Mouse (Mus musculus): ENCODE measurements around the gene Dennd4a.
A peak's percentile ranks its signal among the peaks of the same experiment; 100 is the strongest.
"Not testable (repeated sequence)": the region's sequence is repeated elsewhere in the genome, so short reads cannot be mapped to it uniquely, and the experiment has no call there.

Gene Dennd4a

DNA sequence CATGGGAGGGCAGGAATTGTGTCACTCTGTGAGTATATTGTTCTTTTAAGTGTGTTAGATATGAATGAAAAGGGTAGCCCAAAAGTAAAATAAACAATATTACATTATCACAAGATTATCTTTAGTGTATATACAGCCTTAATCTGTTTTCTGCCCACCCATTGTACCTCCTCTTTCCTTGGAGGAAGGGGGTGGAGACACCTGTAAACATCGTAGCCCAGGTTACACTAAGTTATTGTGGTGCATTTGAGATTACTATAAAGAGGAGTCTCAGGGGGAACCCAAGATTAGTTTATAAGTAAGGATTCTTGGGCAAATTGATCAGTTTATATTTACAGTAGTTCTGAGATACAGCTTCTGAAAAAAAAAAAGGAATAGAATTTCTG lies 1.3 kb downstream of the Dennd4a start:
- no peak for DNase-seq

GRCm38 (mm10) chr9:64814273-64814672 lies 3.1 kb downstream of the Dennd4a start:
- DNase-seq = peak; percentile 17

GRCm38 (mm10) chr9:64819686-64820085 lies 8.5 kb downstream of the Dennd4a start:
- DNase-seq = not testable (repeated sequence)

DNA sequence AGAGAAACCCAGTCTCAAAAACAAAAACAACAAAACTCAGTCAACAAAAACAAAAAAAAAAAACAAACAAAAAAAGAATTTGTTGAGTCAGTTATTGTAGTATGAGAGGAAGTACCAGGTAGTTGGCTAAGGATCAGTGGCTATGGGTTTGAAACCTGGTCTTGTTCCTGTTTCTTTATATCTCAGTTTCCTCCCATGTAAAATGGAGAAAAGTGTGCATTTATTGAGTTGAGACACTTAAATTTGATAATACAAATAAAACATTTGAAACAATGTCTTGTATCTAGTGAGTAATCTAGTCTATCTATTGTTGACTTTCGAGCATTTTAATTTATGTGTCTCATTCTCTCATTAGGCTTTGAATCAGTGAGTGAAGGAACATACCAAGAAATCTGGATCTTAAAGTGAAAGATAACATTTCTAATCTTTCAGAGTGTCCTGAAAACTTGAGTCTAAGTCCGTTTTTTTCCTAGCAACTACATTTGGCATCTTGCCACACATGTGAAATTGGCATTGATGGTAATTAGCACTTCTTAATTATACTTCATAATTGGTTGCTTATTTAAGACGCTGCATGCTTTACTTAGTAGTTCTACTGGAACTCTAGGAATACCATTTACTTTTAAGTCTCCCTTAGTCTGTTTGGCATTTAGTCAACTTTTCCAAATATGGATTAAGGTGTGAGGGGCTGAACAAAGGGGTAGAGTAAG lies 9.1 kb downstream of the Dennd4a start:
- DNase-seq = no peak

- no peak for DNase-seq
Measured at GRCm38 (mm10) chr9:64822235-64822634, 11.1 kb downstream of the Dennd4a start.

GRCm38 (mm10) chr9:64824389-64825008 lies 13.4 kb downstream of the Dennd4a start:
- DNase-seq = no peak

DNA sequence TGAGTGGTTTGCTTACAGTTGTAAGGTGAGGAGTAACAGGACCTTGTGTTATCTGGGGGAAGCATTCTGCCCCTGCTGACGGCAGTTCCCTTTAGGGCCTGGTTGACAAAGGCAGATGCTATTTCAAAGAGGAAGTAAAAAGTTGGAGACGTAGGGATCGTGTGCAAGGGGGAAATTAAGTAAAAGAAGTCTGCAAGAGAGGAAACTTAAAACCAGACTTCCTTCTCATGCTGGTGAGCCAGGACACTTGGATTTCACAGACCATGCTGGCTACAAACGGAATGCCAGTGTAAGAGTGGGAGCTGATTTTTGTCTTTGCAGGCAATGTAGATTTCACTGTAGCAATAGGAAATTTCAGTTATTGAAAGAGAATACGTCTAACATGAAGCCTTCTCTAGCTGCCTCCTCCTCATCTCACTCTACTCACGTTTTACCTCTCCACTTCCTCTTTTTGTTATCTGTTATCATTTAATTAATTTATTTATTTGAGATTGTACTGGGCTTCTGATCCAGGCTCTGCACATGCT lies 19.0 kb downstream of the Dennd4a start:
- no peak for DNase-seq

GRCm38 (mm10) chr9:64830641-64831040 lies 19.5 kb downstream of the Dennd4a start:
- DNase-seq = no peak

DNA sequence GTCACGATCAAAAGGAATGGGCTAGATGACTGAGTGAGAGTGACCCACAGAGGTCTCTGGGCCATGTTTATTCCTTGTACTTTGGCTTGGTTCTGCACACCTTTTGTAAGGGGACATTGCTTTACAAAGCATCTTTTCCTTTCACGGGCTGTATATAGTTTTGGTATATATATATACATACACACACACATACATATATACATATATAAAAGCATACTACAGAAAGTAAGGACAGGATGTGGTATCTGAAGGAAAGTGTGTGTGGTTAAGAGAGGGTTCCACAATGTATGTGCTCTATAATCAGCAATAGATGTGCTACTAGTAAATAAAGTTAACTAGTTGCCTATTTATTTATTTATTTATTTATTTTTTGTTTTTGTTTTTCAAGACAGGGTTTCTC lies 20.6 kb downstream of the Dennd4a start:
- no peak for DNase-seq

DNA sequence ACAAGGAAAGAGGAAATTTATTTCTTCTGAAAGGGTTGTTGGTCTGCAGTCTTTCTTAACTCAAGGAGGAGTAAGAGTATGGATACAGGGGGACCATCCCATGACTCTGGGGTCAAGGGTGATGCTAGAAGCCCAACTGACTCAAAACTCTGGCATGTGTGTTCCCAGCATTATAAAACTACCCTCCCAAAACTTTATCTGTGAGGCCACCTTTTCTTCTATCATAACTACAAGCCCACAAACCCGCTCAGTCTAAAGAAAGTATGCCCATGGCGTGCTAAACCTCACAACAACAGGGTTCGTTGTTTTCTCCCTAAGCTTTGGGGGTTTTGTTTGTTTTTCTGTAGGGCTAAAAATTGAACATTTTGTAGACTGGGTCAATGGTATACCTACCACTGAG lies 23.3 kb downstream of the Dennd4a start:
- DNase-seq = no peak

- DNase-seq = no peak
Measured at GRCm38 (mm10) chr9:64845355-64845754, 34.2 kb downstream of the Dennd4a start.

DNA sequence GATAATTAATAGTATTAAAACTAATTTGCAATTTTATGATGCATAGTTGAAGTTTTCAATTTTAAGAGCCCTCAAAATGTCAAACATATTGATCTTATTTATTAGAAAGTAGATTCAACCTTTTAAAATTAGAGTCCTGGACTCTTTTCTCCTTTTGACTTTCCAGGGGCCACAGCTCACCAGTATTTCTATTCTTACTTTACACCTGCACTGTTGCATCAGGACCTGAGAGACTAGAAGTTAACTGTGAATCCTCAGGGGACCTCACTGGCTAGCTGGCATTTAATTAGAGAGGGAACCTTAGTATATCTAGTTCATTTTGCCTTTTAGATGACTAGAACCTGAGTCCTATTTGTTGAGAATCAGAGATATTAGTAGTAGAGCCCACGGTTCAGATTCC lies 38.4 kb downstream of the Dennd4a start:
- no peak for DNase-seq

DNA sequence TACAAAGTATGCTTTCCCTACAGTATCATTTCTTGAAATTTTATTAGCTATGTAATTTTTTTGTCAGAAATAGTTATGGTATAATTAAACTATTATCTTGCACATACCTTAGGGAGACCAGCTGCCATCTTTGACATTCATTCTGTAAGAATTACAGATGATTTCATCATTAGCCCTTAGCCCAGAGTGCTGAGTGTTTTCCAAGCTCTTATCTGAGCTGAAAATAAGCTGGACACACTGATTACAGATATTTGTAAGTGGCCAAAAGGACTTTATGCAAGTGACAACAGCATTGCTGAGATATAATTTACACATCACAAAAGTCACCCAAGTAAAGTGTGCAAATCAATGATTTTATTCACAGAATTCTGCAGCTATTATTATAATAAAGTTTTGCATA lies 48.9 kb downstream of the Dennd4a start:
- DNase-seq = no peak

DNA sequence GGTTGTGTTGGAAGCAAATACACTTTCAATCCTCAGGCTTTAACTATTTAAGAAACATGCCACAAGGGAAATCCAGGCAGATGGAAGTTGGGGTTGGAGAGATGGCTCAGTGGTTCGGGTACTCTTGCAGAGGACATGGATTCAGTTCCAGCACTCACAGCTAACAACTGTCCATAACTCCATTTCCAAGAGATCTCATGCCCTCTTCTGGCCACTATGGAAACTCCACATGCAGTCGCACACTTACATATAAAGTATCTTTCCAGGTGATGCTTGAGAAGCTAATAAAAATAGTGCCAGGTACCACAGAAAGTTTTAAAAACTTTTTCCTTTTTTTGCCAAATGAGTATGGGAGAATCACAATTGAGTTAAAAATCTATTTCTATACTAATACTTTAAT lies 51.5 kb downstream of the Dennd4a start:
- peak; percentile 1 for DNase-seq

DNA sequence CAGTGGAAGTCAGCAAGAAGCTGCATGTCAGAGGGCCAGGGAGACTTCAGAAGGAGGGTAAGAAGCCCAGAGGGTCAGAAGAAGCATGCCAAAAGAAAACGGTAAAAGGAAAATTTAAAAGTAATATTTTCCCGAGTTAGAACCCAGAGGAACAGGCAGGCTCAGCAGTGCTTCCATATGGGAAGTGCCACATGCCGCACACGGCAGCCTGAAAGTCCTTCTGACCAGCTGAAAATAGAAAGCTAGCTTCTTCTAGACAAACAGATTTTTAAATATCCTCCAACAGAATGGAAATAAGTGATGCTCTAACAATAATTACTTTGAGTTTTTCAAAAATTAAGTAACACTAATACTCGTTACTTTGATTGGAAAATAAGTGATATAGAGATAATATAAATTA lies 74.9 kb downstream of the Dennd4a start:
- DNase-seq = no peak

DNA sequence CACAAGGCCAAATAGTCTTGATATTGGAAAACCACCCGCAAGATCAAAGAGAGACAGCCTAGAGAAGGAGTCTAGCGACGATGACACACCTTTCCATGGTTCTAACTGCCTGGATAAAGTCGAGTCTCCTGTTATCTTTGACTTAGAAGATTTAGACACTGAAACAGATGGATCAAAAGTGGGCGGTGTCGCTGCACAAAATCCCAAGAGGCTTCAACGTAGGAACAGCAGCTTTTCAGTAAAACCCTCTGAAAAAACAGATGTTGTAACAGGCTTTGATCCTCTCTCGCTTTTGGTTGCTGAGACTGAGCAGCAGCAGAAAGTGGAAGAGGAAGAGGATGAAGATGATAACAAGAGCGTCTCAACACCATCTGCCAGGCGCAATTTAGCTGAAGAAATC lies 85.5 kb downstream of the Dennd4a start:
- DNase-seq = no peak

GRCm38 (mm10) chr9:64902866-64903265 lies 91.7 kb downstream of the Dennd4a start:
- DNase-seq = no peak

DNA sequence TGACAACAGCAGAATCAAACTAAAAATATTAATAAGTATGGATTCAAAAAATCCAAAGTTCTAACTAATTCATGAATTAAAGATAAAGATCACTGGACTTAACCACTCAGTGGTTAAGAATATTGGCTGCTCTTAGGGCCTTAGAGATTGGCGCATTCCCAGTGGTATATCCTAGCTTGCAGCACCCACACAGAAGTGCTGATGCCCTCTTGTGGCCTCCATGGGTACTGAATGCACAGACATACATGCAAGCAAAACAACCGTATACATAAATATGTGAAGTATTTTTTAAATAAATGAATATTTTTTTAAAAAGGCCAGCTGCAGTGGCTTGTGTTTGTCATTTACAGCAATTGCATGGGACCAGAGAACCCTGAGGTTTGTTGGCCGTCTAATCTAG lies 92.2 kb downstream of the Dennd4a start:
- DNase-seq = peak; percentile 82

DNA sequence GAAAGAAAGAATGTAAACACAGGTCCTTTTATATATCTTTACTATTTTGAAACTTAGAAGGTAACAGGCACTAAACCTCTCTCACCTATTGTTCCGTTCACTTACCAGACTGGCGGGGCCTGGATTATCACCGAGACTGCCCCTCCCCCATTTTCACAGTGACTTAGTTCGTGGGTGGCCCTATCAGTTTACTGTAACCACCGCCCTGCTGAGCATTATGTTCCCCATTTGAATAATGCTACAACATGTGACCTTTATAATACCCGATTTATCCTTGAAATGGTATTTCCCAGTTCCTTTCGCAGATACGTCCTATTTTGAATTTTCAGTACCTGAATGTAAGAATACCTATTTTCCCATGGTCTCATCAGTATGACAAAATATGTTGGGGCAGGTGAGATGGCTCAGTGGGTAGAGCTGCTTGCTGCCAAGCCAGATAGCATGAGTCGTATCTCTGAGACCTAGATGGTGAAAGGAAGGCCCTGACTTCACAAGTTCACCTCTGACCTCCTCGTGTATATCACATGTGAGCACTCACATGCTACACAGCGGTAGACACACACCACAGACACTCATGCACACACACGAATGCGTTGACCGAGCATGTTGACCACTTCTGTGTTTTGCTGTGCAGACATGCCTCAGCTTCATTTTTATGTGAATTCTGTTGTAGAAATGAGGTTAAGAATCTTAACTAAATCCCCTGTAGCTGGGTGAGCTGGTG lies 93.9 kb downstream of the Dennd4a start:
- no peak for DNase-seq

DNA sequence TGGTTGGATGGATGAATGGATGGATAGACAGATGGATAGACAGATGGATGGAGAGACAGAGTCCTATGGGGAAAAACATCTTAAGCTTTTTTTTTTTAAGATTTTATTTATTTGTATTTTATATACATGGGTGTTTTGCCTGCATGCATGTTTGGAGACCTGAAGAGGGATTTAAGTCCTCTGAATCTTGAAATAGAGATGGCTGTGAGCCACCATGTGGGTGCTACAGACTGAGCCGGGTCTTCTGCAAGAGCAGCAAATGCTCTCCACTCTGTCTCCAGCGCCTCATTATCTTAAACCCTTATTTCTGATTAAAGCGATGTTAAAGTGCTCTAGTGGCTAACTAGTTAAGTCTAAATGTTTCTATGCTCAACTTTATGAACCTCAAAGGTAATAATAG lies 96.3 kb downstream of the Dennd4a start:
- DNase-seq = no peak

DNA sequence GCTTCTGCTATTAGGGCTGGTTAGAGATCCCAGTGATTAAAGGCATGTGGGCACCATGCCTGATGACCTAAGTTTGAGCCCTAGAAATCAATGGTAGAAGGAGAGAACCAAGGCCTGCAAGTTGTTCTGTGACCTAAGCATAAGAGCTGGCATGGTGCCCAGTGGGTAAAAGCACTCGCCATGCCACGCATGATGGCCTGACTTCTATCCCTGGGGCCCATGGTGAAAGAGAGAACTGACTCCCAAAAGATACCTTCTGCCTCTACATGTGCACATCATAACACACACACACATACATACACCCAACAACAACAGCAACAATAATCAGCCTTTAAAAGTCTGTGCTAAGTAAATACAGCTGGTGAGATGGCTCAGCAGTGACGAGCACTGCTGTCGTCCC lies 102.3 kb downstream of the Dennd4a start:
- no peak for DNase-seq

- DNase-seq = no peak
Measured at GRCm38 (mm10) chr9:64913973-64914372, 102.8 kb downstream of the Dennd4a start.

- DNase-seq = no peak
Measured at GRCm38 (mm10) chr9:64914629-64915028, 103.5 kb downstream of the Dennd4a start.

GRCm38 (mm10) chr9:64918560-64918959 lies 107.4 kb downstream of the Dennd4a start:
- DNase-seq = no peak

Data from kidney, adult 9 months (tissue).